Mouse (Mus musculus) thymus, postnatal 10 days (tissue): ENCODE data around the gene Racgap1.

ENCODE experiments used
- DNase-seq, 2 experiments: peaks; one replicate each; pipeline ENCODE4 v3.0.0; 2021; ENCODE audit warnings: low spot score in 2 of 2

The Racgap1 gene

DNA sequence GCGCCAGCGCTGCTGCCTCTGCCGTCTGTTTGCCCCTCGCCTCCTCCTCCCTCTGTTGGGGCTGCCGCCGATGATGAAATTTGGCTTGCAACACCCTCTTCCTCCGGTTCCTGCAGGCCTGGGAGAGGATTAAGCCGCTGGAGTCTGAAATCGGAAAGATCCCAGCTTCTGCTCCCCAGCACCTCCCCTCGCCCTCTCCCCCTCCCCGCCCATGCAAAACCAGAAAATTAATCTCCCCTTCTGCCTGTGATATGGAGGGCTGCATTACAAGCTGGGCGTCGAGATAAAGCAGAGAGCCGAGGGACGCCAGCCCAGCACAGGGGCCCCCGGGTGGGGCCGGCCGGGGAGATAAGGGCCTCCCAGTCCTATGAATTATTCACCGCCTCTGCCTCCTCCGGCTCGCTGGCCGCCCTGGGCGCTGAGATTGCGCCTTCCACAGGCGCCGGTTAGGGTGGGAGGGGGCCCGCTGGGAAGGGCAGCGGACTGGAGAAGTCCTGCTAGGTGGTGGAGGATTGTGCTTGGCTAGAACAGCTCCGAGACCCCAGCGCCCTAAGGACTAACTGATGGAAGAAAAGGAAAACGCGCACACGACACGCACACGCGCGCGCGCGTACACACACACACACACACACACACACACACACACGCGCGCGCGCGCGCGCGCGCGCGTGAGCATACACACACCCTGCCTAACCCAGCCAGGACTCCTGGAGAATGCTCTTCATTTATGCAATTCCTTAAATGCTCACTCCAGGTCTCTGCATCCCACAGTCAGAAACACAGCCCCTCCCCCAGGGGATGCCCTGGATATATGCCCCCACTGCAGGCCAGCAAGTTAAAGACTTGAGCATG is 13.4 kb upstream of the Racgap1 start:
- no peak for DNase-seq

DNA sequence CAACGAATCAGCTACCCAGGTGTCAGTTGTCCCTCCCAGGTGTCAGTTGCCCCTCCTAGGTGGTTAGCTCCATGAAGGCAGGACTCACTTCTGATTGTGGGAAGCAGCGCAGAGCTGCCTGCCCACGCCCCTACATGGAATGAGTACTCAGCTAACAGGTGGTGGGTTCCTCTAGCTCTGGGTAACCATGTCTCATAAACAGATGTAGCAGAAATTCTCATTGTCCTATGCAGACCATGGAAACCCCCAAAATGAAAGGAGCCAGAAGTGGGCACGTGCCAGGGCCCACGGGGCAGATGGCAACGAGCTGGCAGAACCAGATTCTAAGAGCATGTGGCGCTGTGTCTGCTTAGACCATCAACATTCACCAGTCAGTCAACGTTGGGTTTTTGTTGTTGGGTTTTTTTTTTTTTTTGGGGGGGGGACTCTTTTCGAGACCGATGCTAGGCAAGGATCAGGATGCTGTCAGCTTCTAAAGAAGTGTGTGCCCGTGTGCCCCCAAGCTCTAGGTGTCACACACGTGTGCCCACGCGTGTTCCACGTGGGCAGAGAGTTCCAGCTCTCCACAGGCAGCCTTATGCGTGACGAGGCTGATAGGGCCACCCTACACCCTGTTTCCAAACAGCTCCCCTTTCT is 12.6 kb upstream of the Racgap1 start:
- DNase-seq = no peak

DNA sequence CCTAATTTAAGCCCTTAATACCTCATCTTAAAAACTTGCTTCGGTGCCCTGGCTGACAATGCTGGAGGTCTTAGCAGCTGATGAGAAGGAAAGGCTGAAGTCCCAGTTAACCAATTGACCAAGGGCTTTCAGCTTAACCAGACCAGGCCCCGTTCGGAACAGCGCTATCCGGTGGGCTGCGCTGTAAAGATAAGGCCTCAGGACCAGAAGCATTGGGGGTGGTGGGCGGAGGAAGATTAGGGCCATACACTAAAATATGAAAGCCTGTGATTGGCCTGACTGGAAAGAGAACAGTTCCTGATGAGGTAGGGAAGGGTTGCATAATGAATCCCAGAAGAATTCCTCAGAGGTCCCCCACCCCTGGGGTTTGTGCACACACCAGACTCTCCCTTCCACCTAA is 10.9 kb upstream of the Racgap1 start:
- DNase-seq = no peak

DNA sequence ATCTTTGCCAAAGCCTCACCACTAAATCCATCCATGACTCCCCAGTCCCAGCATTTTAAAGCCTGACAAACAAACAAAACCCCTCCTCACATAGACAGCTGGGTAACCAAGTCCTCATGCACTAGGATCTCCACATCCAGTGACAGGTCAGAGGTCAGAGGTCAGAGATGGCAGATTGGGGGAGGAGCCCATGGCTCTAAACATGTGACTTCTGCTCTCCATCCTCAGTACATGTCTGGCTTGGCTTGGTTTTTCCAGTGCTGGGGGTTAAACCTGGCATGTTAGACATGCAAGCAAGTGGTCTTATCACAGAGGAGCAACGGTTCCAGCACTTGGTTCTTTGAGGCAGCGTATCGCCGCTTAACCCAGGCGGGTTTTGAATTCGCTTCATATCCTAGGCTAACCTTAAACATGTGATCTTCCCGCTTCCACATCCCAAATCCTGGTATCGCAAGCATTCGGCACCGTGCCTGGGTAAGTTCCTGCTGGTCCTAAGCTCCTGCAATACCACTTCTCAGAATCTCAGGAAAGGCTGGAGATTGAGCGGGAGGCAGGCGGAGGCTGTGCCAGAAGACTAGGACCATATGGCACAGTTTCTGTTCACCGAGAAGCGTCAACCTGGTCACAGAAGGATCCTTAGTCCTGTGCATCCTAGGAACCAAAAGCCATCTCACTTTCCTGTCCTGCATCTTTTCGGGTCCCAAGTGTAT is 9.8 kb upstream of the Racgap1 start:
- no peak for DNase-seq

DNA sequence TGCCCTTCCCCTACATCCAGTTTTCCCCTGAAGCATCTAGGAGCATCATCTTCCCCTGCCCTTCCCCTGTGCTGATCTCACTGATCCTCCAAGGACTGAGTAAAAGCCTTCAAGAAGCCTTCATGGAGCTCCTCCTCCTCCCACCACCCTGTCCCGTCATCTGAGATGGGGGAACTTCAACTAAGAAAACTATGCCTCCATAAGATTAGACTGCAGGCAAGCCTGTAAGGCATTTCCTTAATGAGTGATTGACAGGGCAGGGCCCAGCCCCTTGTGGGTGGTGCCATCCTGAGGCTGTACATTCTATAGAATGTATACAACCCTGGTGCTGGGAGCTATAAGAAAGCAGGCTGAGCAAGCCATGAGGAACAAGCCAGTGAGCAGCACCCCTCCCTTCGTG is 7.0 kb upstream of the Racgap1 start:
- DNase-seq = no peak

DNA sequence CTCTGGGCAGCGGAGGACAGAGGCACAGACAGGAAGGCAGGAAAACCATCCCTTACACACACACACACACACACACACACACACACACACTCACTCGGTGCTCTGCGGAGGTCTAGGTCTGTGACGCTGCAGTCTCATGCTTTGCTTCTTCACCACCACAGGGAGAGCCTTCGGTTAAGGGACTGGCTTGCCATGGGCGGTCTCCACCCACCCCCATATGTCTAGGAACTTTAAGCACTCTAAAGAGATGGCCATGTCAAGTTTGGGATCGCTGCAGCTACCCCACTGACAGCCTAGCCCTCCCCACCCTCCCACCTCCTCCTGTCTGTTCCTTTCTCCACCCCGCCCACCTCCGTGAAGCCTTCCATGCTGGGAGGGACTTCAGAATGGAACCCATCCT is 4.5 kb upstream of the Racgap1 start:
- DNase-seq = no peak

DNA sequence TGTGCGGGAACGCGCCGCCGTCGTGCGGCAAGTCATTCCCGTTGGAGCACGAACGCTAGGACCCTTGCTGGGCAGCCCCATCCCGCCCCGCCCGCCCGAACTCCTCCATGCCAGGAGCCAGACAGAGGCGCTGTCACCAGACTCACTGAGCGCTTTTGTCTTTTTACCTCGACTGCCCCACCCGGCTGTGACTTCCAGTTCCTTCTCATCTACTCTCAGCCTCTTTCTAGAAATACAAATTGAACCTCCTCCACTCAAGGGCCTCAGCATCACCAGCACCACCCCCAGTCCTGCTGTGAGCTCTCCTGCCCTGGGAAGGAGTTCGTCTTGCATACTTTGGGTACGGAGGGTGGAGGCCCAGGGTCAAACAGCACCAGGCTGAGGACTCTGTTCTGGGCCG is 2.4 kb upstream of the Racgap1 start:
- DNase-seq = no peak

DNA sequence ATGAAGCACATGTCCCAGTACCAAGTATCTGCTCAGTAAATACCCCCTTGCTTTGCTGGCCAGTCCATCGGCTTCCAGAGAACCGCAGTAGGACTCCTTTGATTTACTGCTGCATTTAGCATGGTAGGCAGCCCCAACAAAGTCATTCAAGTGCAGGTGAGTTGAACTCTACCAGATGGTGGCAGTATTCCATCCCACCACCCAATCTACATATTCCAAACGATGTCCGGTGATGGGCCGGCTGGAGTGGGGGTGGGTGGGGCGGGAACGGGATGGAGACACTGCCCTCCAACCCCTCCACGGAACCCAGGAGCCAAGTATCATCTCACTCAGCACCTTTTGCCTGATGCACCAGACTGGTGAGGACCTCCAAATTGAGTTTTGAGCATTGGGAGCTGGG is 1.8 kb upstream of the Racgap1 start:
- no peak for DNase-seq

DNA sequence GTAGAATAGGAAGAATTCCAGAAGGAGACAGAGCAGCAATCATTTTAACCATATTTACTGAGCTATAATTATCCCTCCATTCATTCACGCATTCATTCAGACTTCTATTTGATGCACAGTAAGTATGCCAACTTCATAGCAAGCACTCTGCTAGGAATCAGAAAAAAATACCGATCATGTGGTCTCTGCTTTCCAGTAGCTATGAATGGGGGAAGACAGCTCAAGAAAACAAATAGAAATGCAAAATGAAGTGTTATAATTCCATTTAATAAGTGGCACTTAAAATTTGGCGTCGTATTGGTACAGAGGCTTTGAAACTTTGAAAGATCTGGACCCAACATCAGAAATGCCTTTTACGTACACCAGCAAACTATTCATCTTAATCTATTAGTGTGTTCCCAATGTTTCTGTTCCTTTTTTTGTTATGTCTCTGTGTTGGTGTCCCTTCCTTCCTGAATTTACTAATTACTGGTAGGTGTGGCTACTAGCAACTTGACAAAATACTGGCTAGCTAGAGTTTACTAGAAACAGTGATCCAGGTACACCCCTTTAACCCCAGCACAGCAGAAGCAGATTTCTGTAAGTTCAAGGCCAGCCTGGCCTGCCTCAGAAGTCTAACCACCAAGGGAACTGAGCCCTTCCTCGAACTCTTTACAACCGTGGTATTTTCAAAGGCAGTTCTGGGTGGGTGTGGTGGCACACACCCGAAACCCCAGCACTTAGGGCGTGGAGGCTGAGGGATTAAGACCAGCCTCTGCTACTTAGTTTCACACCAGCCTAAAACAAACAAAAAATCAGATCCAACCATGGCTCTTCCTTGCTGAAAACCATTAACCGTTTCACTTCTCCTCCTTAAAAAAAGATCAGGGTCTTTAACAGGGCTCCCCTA is 772 bp upstream of the Racgap1 start:
- no peak for DNase-seq

DNA sequence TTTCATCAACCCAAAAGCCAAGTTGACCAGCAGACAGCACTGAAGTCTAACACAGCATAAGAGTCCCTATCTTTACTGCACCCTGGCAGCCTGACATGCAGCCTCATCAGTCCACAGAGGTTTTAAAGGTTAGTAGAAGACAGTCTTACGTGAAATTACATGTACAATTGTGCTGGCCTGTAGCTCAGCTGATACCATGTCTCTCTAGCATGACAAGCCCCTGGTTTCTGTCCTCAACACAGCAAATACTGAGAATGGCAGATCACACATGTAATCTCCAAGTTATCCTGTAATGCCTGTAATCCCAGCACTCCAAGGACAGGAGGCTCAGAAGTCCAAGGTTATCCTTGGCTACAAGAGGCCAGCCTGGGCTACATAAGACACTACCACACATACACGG is 1.2 kb downstream of the Racgap1 start:
- DNase-seq = no peak

DNA sequence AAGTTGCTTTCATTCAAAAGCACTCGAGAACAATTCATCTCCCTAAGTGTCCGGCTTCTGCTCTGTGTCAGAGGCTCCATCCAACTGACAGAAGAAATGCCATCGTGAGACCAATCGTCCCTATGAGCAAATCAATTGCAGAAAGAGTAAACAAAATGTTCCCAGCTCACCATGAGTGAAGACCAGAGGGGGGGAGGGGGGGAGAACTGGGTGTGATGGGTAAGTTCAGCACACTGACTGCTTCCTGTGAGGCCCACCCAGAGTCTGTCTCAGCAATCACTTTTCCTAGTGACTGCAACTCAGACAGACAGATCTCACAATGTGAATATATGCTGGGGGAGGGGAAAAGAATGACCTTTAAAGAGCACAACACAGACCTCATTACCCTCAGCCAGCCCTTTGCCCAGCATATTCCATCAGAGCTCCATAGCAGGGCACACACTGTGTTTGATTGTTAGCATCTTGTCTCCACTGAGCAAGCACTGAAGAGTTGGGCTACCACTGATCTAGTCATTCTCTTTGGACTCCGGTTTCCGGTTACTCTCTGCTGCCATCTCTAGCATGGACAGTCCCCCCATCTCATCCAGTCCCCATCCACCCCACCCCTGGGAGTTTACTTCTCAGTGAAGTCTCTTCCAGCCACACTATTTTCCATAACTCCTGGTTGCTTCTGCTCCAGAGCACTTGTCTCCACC is 2.2 kb downstream of the Racgap1 start:
- DNase-seq = no peak

DNA sequence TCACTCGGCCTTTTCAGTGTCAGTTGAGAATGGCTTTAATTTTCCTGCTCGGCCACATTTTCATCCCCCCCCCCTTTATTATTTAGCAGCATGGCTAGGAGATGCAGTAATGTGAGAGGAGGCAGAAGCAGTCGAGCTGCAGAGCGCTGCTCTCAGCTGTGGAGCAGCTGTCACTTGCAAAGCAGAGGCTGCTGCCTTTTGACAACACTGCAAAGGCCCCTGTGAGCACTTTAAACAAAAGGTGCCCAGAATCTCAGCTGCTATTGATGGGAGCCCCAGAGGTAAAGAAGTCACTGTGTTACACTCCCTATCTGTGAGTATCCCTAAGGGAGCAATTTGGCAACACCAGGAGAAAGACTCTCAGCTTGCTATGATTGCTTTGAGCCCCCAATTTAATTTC is 3.1 kb downstream of the Racgap1 start:
- DNase-seq = no peak

DNA sequence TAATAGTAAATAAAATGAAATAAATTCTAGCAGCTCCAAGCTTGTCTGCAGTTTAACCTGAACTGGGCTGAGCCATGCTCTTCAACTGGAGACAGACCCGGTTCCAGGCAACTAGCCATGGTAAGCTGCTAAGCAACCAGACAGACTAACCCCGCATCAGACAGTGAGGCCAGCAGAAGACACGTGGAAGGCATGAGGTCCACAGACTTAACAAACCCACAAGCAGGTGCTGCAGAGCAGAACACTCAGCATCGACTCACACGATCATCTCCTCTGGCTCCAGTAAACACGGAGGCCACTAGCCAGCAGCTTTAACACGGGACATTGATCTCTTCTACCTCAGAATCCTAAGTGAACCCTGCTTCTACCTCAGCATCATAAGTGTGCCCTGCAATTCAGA is 6.7 kb downstream of the Racgap1 start:
- no peak for DNase-seq

DNA sequence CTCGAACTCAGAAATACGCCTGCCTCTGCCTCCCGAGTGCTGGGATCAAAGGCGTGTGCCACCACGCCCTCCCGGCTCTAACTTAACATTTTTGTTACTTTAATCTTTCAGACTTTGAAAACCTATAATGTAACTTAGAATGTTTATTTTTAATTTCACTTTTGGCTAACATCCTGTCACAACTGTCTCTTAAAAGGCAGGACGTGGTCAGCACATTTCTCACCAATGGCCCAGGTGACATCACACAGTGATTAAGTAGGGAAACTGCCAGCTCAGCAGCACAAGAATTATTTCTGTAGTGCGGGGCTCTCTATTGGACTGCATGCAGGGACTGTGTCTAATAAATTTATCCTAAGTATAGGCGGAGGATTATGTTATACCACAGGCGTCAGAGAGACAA is 7.6 kb downstream of the Racgap1 start:
- DNase-seq = no peak

DNA sequence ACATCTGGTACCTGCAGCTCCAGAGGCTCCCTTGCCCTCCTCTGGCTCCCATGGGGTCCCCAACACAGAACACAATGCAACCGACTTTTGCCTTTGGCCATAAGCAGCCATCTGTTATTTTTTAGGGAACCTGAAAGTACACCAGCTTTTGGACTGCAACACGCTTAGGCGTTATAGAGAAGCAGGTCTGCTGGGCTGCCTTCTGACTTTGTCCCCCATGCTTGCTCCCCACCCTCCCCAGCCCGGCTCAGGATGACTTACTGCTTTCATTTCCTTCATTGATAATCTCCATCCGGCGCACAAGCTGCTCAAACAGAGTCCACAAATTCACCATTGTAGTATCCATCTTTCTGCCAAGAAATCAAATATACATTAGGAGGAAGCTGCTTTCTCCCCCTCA is 8.8 kb downstream of the Racgap1 start:
- DNase-seq = no peak

DNA sequence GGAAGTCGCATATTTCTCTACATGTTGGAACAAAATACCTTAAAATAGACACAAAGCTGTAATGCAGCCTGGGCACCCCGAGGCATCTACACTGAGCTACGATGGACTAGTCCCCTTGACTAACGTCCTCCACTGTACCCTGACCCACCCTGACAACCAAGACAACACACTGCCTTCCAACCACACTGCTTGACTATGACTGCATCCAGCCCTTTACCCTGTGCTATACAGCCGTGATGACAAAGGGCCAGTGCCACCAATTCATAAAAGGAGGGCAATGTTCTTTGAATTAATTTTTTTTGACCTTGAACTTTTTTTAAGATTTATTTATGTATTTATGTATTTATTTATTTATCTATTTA is 13.4 kb downstream of the Racgap1 start:
- DNase-seq = no peak

DNA sequence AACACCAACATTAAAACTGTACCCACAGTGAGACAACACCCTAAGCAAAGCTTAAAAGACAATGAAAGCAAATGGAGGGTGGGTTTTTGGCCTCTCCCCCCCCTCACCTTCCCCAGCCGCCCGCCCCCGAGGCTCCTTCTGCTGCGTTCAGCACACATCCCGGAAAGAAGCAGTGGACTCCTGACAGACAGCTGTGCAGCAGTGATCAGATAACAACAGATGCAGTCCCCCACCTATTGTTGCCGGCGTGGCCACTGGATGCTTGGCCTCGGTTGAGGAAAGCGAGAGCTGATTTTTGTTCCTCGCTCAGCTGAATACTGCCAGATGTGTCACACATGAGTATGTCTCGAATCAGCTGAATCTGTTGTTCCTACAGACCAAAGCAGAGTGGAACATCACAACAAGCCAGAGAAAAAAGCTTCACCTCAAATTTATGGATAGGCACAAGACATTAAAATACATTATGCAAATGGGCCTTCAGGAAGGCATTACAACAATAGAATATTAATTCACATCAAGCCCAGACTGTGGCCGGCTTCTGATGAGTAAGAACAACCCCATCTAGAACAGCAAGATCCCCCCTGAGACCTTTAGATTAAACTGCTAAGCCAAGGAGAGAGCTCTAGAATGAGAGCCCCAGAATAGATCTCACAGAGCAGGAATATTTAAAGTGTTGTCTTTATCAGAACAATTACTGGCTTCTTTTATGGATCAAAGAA is 13.9 kb downstream of the Racgap1 start:
- no peak for DNase-seq

DNA sequence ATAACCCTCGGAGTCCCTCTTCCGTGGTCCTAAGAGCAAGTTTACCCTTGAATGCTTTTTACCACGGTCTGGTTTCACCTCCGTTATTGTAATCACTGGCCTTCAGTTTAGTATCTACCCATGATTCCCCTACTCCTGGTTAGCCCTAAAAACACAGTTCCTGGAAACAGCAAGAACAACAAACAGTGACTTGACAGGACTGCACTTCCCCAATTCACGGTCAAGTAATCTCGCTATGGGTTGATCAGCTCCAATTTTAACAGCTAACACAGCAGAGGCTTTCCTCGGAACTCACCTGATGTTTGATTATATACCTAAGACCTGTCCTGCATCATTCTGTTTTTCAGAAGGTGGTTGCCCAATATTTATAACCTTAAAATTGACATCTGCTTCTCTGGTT is 16.8 kb downstream of the Racgap1 start:
- no peak for DNase-seq

DNA sequence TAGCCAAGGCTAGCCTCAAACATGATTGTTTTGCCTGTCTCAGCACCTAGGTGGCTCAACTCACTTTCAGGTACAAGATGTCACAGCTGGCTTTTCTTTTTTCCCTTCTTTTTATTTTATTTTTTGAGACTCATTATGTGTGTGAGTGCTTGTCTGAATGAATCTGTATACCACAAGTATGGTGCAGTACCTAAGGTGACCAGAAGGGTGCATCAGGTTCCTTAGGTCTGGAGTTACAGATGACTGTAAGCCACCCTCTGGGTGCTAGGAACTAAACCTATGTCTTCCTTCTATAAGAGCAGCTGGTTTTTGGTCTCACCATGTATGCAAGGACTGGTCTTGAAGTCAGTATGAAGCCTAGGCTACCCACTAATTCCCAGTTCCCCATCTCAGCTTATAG is 19.8 kb downstream of the Racgap1 start:
- DNase-seq = no peak

DNA sequence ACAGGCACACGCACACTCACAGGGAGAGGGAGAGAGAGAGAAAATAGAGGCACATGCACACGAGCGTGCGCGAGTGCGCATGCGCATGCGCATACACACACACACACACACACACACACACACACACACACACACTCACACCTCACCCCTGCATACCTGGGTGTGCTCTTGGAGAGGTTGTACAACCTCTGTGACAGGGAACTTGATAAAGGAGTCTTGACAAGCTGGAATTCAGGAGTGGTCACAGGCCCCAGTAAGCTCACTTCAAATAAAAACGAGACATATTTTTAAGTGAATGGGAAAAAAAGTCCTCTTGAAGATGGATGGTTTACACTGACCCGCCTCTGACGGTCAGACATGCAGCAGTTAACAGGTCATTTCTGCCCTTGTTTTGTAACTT is 29.4 kb downstream of the Racgap1 start:
- DNase-seq = no peak

DNA sequence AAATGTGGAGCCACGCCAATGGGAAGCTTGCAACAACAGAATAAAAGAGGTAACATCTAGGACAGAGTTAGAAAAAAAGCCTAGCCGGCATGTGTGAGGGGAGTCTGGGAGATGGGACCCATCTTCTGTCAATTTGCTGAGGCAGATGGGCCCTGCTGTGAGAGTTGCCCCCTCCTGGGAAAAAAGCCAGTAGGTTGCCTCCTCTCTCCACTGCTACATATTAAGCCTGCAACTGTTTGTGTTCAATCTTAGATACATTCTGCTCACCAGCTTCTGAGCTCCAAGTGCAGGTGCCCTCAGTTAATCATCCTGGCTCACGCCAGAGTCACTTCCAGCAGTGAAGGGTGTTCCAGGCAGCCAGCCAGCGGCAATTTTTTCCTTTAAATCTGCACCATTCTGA is 31.6 kb downstream of the Racgap1 start:
- no peak for DNase-seq
